Mouse (Mus musculus): ENCODE results near the gene Itpkc.

DNA sequence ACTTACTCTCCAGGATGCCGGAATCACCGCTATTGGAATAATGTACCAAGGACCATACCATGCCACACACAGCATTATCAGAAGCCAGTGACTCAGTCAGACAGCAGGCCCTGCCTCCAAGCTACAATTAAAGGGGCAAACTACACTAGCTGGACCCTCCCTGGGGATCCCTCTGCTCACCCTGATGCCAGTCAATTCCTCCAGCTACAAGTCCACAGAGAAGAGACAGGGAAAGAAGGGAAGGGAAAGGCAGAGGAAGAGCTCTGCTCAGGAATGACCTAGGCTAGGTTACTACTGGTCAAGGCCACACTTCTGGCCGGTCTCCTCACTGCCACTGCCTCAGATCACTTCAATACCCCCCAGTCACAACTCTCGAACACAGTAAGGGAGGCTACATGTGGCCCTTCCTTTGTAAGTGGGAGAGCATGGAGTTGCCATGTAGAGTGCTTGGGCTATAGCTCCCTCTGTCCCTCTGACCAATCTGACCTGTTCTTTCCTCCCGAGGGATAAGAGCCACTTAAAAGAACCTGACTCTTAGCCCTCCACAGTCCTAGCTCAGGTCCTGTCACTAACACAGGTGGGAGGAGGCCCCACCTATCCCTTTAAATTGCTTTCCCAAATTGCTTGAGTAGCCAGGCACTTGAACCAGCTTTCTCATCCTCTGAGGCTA is 65.5 kb downstream of the Itpkc start:
- TF ChIP-seq CTCF (IDR thresholded peaks at IDR 0.05; ENCODE audit: borderline replicate concordance, insufficient read depth, low read length) = no peak
- TF ChIP-seq POLR2A (IDR thresholded peaks at IDR 0.05; ENCODE audit: low read depth, low read length) = no peak

Data from embryonic fibroblast, embryonic 13.5 days (primary cell).